Mouse (Mus musculus) small intestine, adult 2 months (tissue): ENCODE measurements around the gene Nup214.

Experiments used
- CTCF ChIP-seq: fragments of 200-500 bp; IDR thresholded peaks from 2 replicates; pipeline ENCODE4 v1.5.1; 2012; ENCODE audit warnings: low read depth, mild to moderate bottlenecking, control low read depth, inconsistent platforms, low read length, moderate library complexity, mixed read lengths; ENCODE audit not compliant: insufficient replicate concordance, insufficient read length; ENCODE audit errors: extremely low read depth
- POLR2A ChIP-seq: fragments of 200-500 bp; IDR thresholded peaks from 2 replicates; pipeline ENCODE4 v1.6.1; 2012; ENCODE audit warnings: low read depth, mild to moderate bottlenecking, control low read depth, inconsistent platforms, low read length, moderate library complexity

DNA sequence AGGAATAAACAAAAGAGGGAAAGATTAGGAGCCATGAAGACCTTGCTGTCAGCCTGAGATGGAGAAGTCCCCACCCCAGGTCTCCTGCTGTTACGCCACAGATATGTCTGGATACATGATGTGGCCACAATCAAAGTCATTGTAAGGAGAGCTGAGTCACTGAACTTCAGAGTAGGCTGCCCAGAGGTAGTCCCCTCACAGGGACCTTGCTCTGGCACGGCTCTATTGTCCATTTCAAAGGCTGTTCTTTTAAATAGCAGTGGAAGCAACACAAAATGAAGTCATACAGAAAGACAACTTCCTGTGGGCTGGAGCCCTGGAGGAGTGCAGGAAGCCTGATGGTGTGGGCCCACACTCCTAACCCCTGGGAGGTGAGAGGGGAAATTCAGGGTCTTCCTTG lies 87.0 kb downstream of the Nup214 start:
- no peak for TF ChIP-seq CTCF
- no peak for TF ChIP-seq POLR2A
